Mouse (Mus musculus): ENCODE data around the gene Mpz.

The Mpz gene

DNA sequence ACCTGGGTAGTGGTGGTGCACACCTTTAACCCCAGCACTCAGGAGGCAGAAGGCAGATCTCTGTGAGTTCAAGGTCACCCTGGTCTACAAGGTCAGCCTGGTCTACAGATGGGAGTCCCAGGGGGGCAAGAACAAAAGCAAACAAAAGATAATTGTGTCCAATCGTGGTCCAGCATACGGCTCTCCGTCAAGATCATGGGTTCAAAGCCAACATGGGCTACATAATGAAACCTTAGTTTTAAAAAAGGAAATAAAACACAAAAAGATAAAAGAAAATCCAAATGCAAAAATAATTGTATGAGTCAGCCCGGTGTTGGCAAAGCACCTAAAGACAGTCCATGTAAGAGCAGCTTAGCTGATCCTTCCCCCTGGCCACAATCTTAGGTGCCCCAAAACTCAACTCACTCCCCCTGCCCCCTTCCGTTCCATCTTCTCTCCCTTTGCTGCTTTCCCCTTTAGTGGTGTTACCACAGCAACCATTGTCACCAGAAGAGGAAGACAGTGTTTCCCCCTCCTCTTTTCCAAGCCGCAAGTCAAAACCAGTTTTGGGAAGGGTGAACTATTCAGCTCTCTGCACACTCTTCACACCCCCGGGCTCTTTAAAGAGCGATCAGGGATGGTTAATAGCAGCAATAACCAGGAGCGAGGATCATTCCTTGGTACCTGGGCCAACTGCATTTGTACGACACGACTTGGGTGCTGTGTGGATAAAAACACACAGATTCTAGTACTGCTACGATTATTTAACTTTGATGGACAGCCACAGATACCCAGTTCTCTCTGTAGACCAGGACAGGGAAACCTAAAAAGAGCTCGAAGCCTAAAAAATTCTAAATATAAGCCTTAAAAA, 37.6 kb downstream of the Mpz start:
- in situ Hi-C loops (cut with MboI, MseI) = no loop called here

DNA sequence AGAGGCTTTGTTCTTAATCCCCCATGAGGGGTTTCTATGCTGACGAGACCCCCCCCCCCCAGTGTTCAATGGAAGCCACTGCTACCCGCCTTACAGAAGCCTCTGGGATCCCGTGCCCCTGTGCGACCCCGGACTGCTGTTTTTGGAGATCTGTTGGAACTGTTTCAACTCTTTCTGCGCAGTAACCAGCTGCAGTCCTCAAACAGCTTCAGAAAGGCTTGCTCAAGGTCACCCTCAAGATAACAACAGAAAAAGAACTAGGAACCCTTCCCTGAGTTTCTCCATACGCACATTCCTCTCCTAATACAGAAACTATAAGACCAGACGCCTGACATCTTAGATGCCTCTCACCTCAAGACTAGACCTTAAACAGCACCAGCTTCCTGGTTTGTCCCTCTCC, 38.5 kb downstream of the Mpz start:
- in situ Hi-C loops (cut with MboI, MseI) = no loop called here

DNA sequence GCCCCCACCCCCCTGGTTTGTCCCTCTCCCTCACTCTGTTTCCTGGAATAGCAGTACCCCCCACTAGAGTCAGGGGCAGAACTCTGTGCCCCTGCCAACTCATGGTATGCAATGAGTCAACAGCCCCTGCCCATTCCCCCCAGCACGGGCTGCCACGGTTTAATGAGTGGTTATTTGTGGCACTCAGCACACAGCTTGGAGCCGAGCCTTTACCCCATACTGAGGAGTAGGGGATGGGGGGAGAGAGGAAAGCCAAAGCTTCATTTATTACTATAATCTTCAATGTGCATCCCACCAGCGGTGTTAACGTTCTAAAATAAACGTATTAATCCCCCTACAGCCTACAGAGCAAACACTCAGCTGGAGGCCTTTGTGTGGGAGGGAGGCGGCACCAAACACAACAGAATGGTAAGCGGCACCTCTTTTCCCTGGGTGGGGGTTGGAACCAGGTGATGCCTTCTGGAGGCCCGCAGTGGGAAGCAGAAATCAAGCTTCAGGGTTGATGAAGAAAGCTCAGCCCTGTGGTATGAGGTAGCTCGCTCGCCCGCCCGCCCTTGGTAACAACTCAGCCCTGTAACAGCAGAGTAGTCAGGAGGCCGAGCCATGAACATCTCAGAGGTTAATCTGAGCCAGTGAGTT, 39.1 kb downstream of the Mpz start:
- in situ Hi-C loops (cut with MboI, MseI) = no loop called here

DNA sequence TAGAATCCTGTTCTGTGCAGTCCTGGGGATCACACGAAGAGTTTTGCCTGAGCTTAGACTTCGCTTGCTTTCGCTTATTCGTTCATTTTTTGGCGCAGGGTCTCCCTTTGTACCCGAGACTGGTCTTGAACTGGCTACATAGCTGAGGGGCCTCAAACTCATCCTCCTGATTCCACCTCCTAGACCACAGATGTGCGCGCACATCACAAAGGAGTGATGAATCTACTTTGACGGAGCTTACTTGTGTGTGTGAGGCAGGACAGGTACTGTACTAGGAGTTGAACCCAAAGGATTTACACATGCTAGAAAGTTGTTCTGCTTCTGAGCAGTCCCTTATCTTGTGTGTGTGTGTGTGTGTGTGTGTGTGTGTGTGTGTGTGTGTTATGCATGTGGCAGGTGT, 40.3 kb downstream of the Mpz start:
- in situ Hi-C loops (cut with MboI, MseI) = no loop called here

DNA sequence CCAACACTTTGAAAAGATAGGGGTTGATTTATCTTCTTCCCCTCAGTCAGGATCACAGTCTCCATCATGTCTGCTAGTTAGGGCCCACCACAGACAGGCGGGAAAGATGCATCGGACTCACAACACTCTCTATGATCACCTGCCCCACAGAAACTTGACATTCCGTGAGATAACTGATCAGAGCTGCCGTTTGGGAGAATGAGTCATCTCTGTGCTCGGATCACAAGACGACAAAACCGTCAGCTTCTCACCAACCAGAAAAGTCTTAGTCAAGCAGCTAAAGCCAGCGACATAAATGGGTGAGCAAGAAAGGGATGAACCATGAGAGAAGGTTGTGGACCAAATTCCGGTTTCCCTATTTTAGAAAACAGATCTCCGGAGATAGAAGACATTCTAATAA, 41.8 kb downstream of the Mpz start:
- in situ Hi-C loops (cut with MboI, MseI) = no loop called here

DNA sequence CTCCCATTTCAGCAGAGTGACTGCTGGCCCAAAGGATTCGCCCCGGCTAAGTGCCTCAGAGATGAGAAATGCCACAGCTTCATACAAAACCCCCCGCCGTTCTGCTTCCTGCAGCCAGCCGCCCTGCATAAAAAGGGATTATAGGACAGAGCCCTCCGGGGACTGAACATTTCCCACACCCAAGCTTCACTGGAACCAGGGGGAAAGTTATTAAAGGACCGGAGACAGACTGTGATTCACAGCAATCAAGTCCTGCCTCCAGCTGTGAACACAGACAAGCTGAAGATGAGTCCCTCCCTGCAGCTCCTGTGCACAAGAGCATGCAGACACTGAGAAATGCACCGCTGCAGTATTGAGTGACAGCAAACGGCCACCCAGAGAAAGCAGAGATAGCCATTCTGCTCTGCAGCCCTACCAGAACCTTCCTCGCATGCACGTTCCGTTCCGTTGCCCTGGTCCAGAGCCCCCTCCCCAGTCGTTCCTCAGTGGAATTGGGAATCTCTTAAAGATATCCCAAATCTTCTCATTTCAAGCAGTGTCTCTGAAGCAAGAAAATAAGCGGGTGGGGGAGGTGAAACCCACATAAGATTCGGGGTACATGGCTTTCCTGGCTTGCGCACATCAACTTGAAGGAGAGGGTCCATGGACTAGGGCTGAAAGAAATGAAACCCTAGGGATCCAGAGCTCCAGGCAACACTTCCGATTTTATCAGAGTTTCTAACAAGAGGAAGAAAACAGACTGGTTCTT, 42.8 kb downstream of the Mpz start:
- in situ Hi-C loops (cut with MboI, MseI) = no loop called here

DNA sequence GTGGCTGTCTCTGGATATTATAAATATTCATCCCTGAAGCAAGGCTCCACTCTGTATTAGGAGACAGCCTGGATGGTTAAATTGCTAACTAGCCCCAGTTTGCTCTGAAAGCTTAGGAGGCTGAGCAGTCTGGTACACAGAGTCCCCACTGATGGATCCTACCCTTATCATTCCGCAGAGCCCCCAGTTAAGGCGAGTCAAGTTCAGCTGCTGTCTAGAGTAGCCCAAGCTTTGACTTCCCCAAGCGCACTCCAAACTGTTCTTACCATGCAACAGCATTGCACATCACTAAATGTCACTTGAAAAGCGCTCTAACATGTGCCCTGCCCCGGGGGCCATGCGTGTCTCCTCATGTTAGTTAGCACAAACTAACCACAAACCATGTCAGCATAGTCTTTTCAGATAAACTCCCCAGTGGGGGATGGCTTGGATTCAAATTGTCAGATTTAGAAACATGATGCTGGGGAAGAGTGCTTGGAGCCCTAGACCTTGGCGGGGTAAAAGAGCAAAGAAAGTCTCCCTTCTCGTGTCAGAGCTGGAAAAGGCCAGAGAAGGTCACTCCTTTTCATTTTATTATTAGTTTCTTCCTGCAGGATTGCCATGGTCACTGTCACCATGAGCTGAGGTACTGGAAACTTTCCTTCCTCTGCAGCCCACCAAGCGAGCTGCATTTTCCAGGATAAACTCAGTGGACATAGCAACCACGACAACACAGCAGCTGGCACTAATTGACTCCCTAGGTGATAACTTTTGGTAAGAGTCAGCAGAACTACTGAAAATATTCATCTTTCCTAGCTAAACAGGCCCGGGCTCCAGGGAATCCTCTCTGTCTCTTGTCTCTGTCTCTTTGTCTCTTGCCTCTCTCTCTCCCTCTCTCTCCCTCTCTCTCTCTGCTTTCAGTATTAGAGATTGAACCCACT, 43.7 kb downstream of the Mpz start:
- in situ Hi-C loops (cut with MboI, MseI) = no loop called here

DNA sequence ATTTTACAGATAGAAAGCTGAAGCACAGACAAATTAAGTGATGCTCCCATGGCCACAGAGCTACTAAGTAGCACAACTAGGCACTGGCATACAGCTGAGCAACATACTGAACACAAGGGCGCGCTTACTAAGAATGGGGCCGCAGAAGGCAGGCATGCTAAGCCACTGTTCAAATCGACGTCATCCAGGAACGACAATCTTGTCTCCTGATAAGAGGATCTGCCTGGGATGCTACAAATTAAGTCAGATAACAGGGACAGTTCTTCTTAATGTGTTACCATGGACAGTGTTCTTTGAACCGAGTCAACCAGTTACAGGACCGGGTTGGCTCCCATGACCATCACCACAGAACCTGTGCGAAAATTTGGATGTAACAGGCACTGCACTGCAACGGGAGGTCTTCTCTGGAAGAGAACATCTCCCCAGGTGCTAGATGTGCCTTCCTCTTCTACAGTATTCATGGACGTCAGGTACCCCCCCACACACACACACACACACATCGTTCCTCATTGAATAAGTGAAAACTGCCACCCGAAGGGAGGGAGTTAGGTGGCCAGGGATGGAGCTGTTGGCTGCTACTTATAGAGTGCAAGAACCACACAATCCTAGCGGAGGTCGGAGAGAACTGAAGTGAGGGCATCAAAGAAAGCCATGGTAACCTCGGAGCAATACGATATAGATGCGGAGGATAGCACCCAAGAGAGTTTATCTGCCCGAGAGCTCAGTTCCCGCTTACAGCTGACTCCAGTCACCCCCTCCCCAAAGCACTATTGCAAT, 44.7 kb downstream of the Mpz start:
- in situ Hi-C loops (cut with MboI, MseI) = no loop called here

DNA sequence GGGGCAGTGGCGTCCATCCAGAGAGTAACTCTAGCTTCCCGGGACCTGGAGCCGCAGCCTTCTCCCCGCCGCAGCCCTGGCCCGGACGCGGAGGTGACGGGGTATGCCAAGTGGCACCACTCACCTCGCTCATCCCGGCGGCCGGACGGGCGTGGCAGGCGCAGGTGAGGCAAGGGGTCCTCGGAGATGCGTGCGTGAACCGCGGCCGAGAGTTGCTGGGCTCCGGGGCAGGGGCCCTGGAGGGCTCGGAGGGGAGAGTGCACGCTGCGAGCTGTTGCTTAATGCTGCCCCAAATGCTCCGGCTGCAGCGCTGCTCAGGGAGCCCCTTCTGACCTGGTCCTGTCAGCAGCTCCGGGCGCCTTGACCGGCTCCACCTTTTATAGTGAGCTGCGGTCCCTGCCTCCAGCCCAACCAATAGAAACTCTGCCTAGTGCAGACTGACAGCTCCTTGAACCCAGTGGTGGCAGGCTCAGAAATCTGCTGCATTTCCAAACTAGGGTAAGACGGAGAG, 45.4 kb downstream of the Mpz start, which contains the start of gene Pcp4l1:
Pcp4l1 (minus strand) TSS at position 382 of the 511 bp plus-strand sequence.
- in situ Hi-C loops (cut with MboI, MseI) = no loop called here

DNA sequence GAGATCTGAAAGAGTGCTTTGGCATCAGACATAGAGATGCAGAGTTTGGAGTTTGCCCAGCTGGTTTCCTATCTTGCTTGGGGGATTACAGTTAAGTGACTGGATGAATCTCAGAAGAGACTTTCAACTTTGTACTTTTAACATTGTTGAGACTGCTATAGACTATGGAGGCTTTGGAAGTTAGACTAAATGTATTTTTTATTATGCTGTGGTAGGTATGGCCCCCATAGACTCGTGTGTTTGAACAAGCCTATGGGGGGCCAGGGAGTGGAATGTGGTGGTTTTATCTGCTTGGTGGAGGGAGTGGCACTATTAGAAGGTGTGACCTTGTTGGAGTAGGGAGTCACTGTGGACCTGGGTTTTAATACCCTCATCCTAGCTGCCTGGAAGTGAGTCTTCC, 49.0 kb downstream of the Mpz start:
- in situ Hi-C loops (cut with MboI, MseI) = no loop called here

DNA sequence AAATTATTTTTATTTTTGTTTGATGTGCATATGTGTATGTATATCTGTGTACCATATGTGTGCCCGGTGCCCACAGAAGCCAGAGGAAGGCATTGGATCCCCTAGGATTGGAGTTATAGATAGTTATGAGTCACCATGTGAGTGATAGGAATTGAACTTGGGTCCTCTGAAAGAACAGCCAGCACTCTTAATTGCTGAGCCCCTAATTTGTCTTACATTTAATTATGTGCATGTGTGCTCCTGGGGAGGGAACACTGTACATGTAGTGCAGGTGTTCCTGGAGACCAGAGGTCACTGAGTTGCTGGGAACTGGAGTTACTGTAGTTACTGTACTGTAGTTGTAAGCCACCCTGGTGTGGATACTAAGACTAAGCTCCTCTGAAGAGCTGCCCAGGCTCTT, 50.3 kb downstream of the Mpz start:
- in situ Hi-C loops (cut with MboI, MseI) = no loop called here

DNA sequence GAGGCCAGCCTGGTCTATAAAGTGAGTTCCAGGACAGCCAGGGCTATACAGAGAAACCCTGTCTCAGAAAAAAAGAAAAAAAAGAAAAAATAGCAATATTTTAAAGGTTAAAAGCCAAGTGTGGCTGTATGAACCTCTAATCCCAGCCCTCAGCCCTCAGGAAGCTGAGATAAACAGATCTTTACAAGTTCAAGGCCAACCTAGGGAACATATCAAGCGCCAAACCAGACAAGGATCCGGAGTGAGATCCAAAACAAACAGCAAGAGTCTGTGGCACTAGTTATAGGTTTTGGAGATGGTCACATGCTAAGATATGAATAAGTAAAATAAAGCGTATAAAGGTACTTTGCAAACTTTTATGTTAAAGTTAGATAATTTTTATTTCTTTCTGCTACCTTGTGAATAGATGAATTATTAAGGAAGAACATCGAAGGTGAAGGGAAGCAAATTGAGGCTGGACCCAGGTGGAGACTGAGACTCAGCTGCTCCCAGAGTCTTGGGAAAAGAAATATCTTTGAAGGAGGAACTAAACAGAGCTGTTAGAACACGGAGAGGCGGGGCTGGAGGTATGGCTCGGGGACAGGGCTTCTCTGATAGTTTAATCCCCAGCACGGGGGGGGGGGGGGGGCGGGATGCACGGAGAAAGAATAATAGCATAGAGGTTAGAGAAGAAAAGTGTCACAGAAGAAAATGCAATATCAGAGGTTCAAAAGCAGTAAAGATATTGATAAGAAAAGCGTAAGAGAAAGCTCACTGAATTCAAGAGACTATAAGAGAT, 53.1 kb downstream of the Mpz start:
- in situ Hi-C loops (cut with MboI, MseI) = no loop called here

DNA sequence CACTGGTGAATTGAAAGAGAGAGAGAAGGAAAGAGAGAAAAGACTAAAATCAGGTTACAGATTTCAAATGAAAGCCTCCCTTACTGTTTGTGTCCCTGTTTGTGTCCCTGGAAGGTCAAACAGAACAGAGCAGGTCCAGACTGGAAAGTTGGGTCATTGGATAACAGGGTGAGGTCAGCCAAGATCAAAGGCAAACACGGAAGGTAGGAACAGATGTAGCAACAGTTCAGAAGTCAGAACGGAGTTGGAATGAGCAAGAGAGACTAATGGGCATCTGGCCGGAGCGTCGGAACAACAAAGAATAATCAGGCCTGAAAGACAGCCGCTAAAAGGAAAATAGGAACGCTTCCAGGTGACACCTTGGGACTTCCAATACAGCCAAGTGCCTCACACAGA, 53.7 kb downstream of the Mpz start:
- in situ Hi-C loops (cut with MboI, MseI) = no loop called here

DNA sequence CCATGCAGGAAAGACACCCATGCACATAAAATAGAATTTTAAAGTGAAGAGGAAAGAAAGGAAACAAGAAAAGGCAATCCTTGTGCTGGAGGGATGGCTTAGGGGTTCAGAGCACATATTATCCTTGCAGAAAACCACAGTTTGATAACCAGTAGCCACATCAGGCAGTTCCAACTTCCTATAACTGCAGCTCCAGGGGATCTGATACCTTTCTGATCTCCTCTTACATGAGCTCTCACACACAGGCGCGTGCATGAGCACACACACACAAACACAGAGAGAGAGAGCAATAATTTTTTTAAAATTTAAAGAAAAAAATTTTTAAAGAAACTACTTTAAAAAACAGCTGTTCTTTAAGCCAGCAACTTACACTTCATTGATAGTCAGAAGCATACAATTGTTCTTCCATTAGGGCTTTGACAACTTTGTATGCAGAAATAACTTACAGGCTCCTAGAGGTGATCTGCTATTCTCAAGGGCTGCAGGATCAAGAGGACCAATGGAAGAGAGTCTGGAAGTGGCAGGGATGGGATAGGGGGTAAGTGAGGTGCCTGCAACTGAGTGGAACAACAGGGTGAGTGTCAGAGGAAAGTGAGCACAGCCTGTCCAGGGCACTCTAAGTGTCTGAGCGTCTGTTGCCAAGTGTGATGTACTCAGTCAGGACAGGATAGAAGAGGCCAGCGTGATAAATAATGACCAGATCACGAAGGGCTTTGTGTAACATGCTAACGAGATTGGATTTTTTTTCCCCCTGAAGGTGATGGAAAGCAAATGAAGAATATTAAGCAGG, 55.4 kb downstream of the Mpz start:
- in situ Hi-C loops (cut with MboI, MseI) = no loop called here

DNA sequence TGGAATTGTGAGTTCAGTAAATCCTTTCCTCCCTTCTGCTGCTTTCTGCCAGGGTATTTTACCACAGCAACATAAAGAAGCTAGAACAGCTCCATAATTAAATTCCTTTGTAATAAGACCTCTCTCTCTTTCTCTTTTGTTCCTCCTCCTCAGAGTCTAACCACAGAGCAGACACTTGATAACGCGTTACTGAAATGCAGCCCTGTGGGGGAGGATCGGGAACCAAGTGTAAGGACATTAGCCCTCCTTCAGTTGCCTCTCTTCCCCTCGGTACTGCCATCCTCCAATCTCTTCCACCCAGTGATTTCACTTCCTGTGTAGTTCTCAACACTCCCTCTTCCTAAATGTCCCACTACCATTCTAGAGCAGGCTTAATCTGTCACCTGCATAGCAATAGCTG, 58.9 kb downstream of the Mpz start:
- in situ Hi-C loops (cut with MboI, MseI) = no loop called here
